Mouse (Mus musculus) kidney, adult 2 months (tissue): ENCODE measurements at regions not wholly inside any gene's neighbourhood (a gene's known extent, or its start where the extent isn't known, plus 50 kb on each side); places are given as distances from the start of the nearest gene placed in this dataset.

ENCODE experiments used
- CTCF ChIP-seq: fragments of 200-500 bp; conservative IDR thresholded peaks from 2 replicates; pipeline ENCODE4 v1.5.1; 2011; ENCODE audit warnings: low read depth, mild to moderate bottlenecking, control low read depth, low read length, moderate library complexity, mixed read lengths; ENCODE audit not compliant: insufficient read depth, insufficient read length
- POLR2A ChIP-seq: fragments of 200-500 bp; IDR thresholded peaks from one replicate; pipeline ENCODE4 v1.6.1; 2011; ENCODE audit warnings: low read depth, low read length, control low read depth

- TF ChIP-seq CTCF (no peak), POLR2A (no peak)
Measured at GRCm38 (mm10) chr4:80764024-80764423, 69.9 kb upstream of the Tyrp1 start.
